Mouse (Mus musculus): Measurements from ENCODE around the gene Syk. TPM values are rescaled to one million over a fixed set of nuclear protein-coding genes. Genes with fewer than 3 reads are reported as not detected.

Gene Syk
- polyA plus RNA-seq, 1 experiment from 2014 or later, result 10.0 TPM

- H3K4me2 ChIP-seq (replicated peaks; ENCODE audit: low read depth, low read length), result no peak overlapping the region
- no peak overlapping the region for H3K27ac ChIP-seq (ENCODE audit: low read depth, low read length)
- H3K27me3 ChIP-seq (ENCODE audit: control insufficient read depth, insufficient read depth, low read length), result no peaks in the 10 kb centered on the region
- H3K4me1 ChIP-seq (ENCODE audit: control insufficient read depth, insufficient read depth, low read length), result peaks cover 16% of the 10 kb centered on the region
- H3K9ac ChIP-seq (ENCODE audit: low read depth, low read length), result no peak overlapping the region
- H3K36me3 ChIP-seq (ENCODE audit: control insufficient read depth, insufficient read depth, low read length), result no peaks in the 10 kb centered on the region
- H3K9me3 ChIP-seq (ENCODE audit: control insufficient read depth, low read length), result no peaks in the 10 kb centered on the region
- no peak for ATAC-seq (ENCODE audit: low FRiP score, low TSS enrichment)
- WGBS, result 78% methylated on average over 6 of the region's 6 CpGs
- H3K4me3 ChIP-seq (ENCODE audit: low read length), result no peak overlapping the region
Measured at GRCm38 (mm10) chr13:52575483-52575882, 7.5 kb upstream of the Syk start.

GRCm38 (mm10) chr13:52576021-52576614 is 6.9 kb upstream of the Syk start:
- H3K9me3 ChIP-seq (ENCODE audit: control insufficient read depth, low read length), result no peaks in the 10 kb centered on the region
- no peaks in the 10 kb centered on the region for H3K27me3 ChIP-seq (ENCODE audit: control insufficient read depth, insufficient read depth, low read length)
- no peak overlapping the region for H3K4me3 ChIP-seq (ENCODE audit: low read length)
- H3K4me2 ChIP-seq (replicated peaks; ENCODE audit: low read depth, low read length), result no peak overlapping the region
- no peak overlapping the region for H3K27ac ChIP-seq (ENCODE audit: low read depth, low read length)
- peaks cover 16% of the 10 kb centered on the region for H3K4me1 ChIP-seq (ENCODE audit: control insufficient read depth, insufficient read depth, low read length)
- WGBS, result 53% methylated on average over 7 of the region's 7 CpGs
- no peak for ATAC-seq (ENCODE audit: low FRiP score, low TSS enrichment)
- H3K9ac ChIP-seq (ENCODE audit: low read depth, low read length), result no peak overlapping the region
- H3K36me3 ChIP-seq (ENCODE audit: control insufficient read depth, insufficient read depth, low read length), result no peaks in the 10 kb centered on the region

- Histone ChIP-seq H3K9ac (ENCODE audit: low read depth, low read length) (no peak overlapping the region), H3K4me2 (replicated peaks; ENCODE audit: low read depth, low read length) (no peak overlapping the region), H3K4me1 (ENCODE audit: control insufficient read depth, insufficient read depth, low read length) (peaks cover 16% of the 10 kb centered on the region), H3K36me3 (ENCODE audit: control insufficient read depth, insufficient read depth, low read length) (no peaks in the 10 kb centered on the region), H3K27me3 (ENCODE audit: control insufficient read depth, insufficient read depth, low read length) (no peaks in the 10 kb centered on the region), H3K4me3 (ENCODE audit: low read length) (no peak overlapping the region), H3K27ac (ENCODE audit: low read depth, low read length) (peak overlapping the region; percentile 62; the same call in 1 of the 2 replicates), H3K9me3 (ENCODE audit: control insufficient read depth, low read length) (no peaks in the 10 kb centered on the region)
- WGBS, result 22% methylated on average over 10 of the region's 10 CpGs
- no peak for ATAC-seq (ENCODE audit: low FRiP score, low TSS enrichment)
Measured at GRCm38 (mm10) chr13:52576841-52577240, 6.1 kb upstream of the Syk start.

- H3K27me3 ChIP-seq (ENCODE audit: control insufficient read depth, insufficient read depth, low read length), result no peaks in the 10 kb centered on the region
- no peak overlapping the region for H3K4me2 ChIP-seq (replicated peaks; ENCODE audit: low read depth, low read length)
- no peaks in the 10 kb centered on the region for H3K36me3 ChIP-seq (ENCODE audit: control insufficient read depth, insufficient read depth, low read length)
- H3K9me3 ChIP-seq (ENCODE audit: control insufficient read depth, low read length), result no peaks in the 10 kb centered on the region
- H3K4me3 ChIP-seq (ENCODE audit: low read length), result no peak overlapping the region
- H3K9ac ChIP-seq (ENCODE audit: low read depth, low read length), result no peak overlapping the region
- peak overlapping the region; percentile 62; the same call in 1 of the 2 replicates for H3K27ac ChIP-seq (ENCODE audit: low read depth, low read length)
- no peak for ATAC-seq (ENCODE audit: low FRiP score, low TSS enrichment)
- peaks cover 16% of the 10 kb centered on the region for H3K4me1 ChIP-seq (ENCODE audit: control insufficient read depth, insufficient read depth, low read length)
- 44% methylated on average over 3 of the region's 3 CpGs for WGBS
Measured at GRCm38 (mm10) chr13:52577326-52577920, 5.5 kb upstream of the Syk start.

GRCm38 (mm10) chr13:52577939-52578338 is 5.0 kb upstream of the Syk start:
- H3K9me3 ChIP-seq (ENCODE audit: control insufficient read depth, low read length), result no peaks in the 10 kb centered on the region
- 18% methylated on average over 4 of the region's 4 CpGs for WGBS
- H3K36me3 ChIP-seq (ENCODE audit: control insufficient read depth, insufficient read depth, low read length), result no peaks in the 10 kb centered on the region
- H3K27ac ChIP-seq (ENCODE audit: low read depth, low read length), result no peak overlapping the region
- no peak overlapping the region for H3K4me3 ChIP-seq (ENCODE audit: low read length)
- H3K4me1 ChIP-seq (ENCODE audit: control insufficient read depth, insufficient read depth, low read length), result peaks cover 16% of the 10 kb centered on the region
- no peaks in the 10 kb centered on the region for H3K27me3 ChIP-seq (ENCODE audit: control insufficient read depth, insufficient read depth, low read length)
- H3K4me2 ChIP-seq (replicated peaks; ENCODE audit: low read depth, low read length), result no peak overlapping the region
- H3K9ac ChIP-seq (ENCODE audit: low read depth, low read length), result no peak overlapping the region
- peak; percentile 45; the same call in 1 of the 2 replicates for ATAC-seq (ENCODE audit: low FRiP score, low TSS enrichment)

- Histone ChIP-seq H3K27me3 (ENCODE audit: control insufficient read depth, insufficient read depth, low read length) (no peaks in the 10 kb centered on the region), H3K9me3 (ENCODE audit: control insufficient read depth, low read length) (no peaks in the 10 kb centered on the region), H3K9ac (ENCODE audit: low read depth, low read length) (no peak overlapping the region), H3K4me2 (replicated peaks; ENCODE audit: low read depth, low read length) (no peak overlapping the region), H3K36me3 (ENCODE audit: control insufficient read depth, insufficient read depth, low read length) (no peaks in the 10 kb centered on the region), H3K4me3 (ENCODE audit: low read length) (no peak overlapping the region), H3K27ac (ENCODE audit: low read depth, low read length) (no peak overlapping the region), H3K4me1 (ENCODE audit: control insufficient read depth, insufficient read depth, low read length) (peaks cover 16% of the 10 kb centered on the region)
- no peak for ATAC-seq (ENCODE audit: low FRiP score, low TSS enrichment)
- 23% methylated on average over 2 of the region's 2 CpGs for WGBS
Measured at GRCm38 (mm10) chr13:52578776-52579175, 4.2 kb upstream of the Syk start.

- Histone ChIP-seq H3K9me3 (ENCODE audit: control insufficient read depth, low read length) (no peaks in the 10 kb centered on the region), H3K36me3 (ENCODE audit: control insufficient read depth, insufficient read depth, low read length) (no peaks in the 10 kb centered on the region), H3K27ac (ENCODE audit: low read depth, low read length) (no peak overlapping the region), H3K27me3 (ENCODE audit: control insufficient read depth, insufficient read depth, low read length) (no peaks in the 10 kb centered on the region), H3K4me2 (replicated peaks; ENCODE audit: low read depth, low read length) (peak overlapping the region; percentile 92), H3K4me1 (ENCODE audit: control insufficient read depth, insufficient read depth, low read length) (peaks cover 8% of the 10 kb centered on the region; the same call in 1 of the 2 replicates), H3K9ac (ENCODE audit: low read depth, low read length) (peak overlapping the region; percentile 63; the same call in 1 of the 2 replicates), H3K4me3 (ENCODE audit: low read length) (peak overlapping the region; percentile 55)
- ATAC-seq (ENCODE audit: low FRiP score, low TSS enrichment), result no peak
- 24% methylated on average over 9 of the region's 9 CpGs for WGBS
Measured at GRCm38 (mm10) chr13:52582506-52582877, 481 bp upstream of the Syk start.

GRCm38 (mm10) chr13:52583943-52584562 is 1.1 kb downstream of the Syk start:
- Histone ChIP-seq H3K27me3 (ENCODE audit: control insufficient read depth, insufficient read depth, low read length) (no peaks in the 10 kb centered on the region), H3K36me3 (ENCODE audit: control insufficient read depth, insufficient read depth, low read length) (no peaks in the 10 kb centered on the region), H3K27ac (ENCODE audit: low read depth, low read length) (no peak overlapping the region), H3K9ac (ENCODE audit: low read depth, low read length) (peak overlapping the region; percentile 63; the same call in 1 of the 2 replicates), H3K9me3 (ENCODE audit: control insufficient read depth, low read length) (no peaks in the 10 kb centered on the region), H3K4me1 (ENCODE audit: control insufficient read depth, insufficient read depth, low read length) (0 out of 2 replicates have a peak, but pooled peaks cover 5% of the 10 kb centered on the region), H3K4me3 (ENCODE audit: low read length) (peak overlapping the region; percentile 55), H3K4me2 (replicated peaks; ENCODE audit: low read depth, low read length) (peak overlapping the region; percentile 92)
- no peak for ATAC-seq (ENCODE audit: low FRiP score, low TSS enrichment)
- 22% methylated on average over 13 of the region's 13 CpGs for WGBS

Measured in kidney, embryonic 14.5 days (tissue).